Mouse (Mus musculus): ENCODE measurements around the gene Flt3.

GRCm38 (mm10) chr5:147400505-147400979 lies 253 bp upstream of the Flt3 start:
- TF ChIP-seq GATA1 (IDR thresholded peaks at IDR 0.05; ENCODE audit: borderline replicate concordance, low read length), result no peak
- TF ChIP-seq FLI1 (IDR thresholded peaks at IDR 0.05; ENCODE audit: low read length), result no peak
